Mouse (Mus musculus) T-helper 2 cell (primary cell): Measurements from ENCODE around the gene Clca4b.
"Not testable (repeated sequence)": the region's sequence is repeated elsewhere in the genome, so short reads cannot be mapped to it uniquely, and the experiment has no call there.

Experiments used
- in situ Hi-C: fragments of 300-600 bp; cut with MboI, MseI; formaldehyde crosslinking; loops from one replicate; pipeline ENCODE4 v1.15.1; 2025; ENCODE audit warnings: high pct_unique_total_duplicates

The Clca4b gene

GRCm38 (mm10) chr3:144932335-144932734 lies at the start of gene Clca4b:
TSS of gene Clca4b (minus strand) at chr3:144932529.
- in situ Hi-C loops = no loop called here

GRCm38 (mm10) chr3:144980551-144980950 lies 48.2 kb upstream of the Clca4b start:
- in situ Hi-C loops = no loop called here

- in situ Hi-C loops = no loop called here
Measured at GRCm38 (mm10) chr3:144977631-144978030, 45.3 kb upstream of the Clca4b start.

- in situ Hi-C loops = no loop called here
Measured at GRCm38 (mm10) chr3:144976091-144976490, 43.8 kb upstream of the Clca4b start.

- in situ Hi-C loops = no loop called here
Measured at GRCm38 (mm10) chr3:144974945-144975344, 42.6 kb upstream of the Clca4b start, which contains the start of gene Clca4a. TSS of gene Clca4a (minus strand) at chr3:144975045.

GRCm38 (mm10) chr3:144971553-144972270 lies 39.4 kb upstream of the Clca4b start:
- in situ Hi-C loops = no loop called here

GRCm38 (mm10) chr3:144969755-144970154 lies 37.4 kb upstream of the Clca4b start:
- in situ Hi-C loops = no loop called here

- in situ Hi-C loops = no loop called here
Measured at GRCm38 (mm10) chr3:144966074-144966473, 33.7 kb upstream of the Clca4b start.

GRCm38 (mm10) chr3:144950829-144951228 lies 18.5 kb upstream of the Clca4b start:
- in situ Hi-C loops = no loop called here

GRCm38 (mm10) chr3:144947376-144947775 lies 15.0 kb upstream of the Clca4b start:
- in situ Hi-C loops = not testable (repeated sequence)

GRCm38 (mm10) chr3:144933625-144934024 lies 1.3 kb upstream of the Clca4b start:
- in situ Hi-C loops = not testable (repeated sequence)

GRCm38 (mm10) chr3:144933011-144933491 lies 722 bp upstream of the Clca4b start:
- in situ Hi-C loops = no loop called here

GRCm38 (mm10) chr3:144914014-144914413 lies 18.3 kb downstream of the Clca4b start:
- in situ Hi-C loops = no loop called here

- in situ Hi-C loops = no loop called here
Measured at GRCm38 (mm10) chr3:144897042-144897678, 35.2 kb downstream of the Clca4b start.

GRCm38 (mm10) chr3:144890246-144890758 lies 42.0 kb downstream of the Clca4b start:
- in situ Hi-C loops = no loop called here

- in situ Hi-C loops = loop anchor here (5.0 kb wide), 1 partner anchor 115 kb away; no protein-coding TSS in a partner anchor
Measured at GRCm38 (mm10) chr3:144886957-144887356, 45.4 kb downstream of the Clca4b start.

- in situ Hi-C loops = not testable (repeated sequence)
Measured at GRCm38 (mm10) chr3:144872012-144872411, 60.3 kb downstream of the Clca4b start.
